Mouse (Mus musculus) CH12.LX (cell line): ENCODE measurements around the gene Syt1. TPM values are rescaled to one million over a fixed set of nuclear protein-coding genes. Genes with fewer than 3 reads are reported as not detected.

Experiments
- DNase-seq: peaks from one replicate; pipeline ENCODE4 v3.0.0-alpha.2; 2013; ENCODE audit errors: extremely low read depth
- H3K27ac ChIP-seq: 2 replicates; pipeline ENCODE4 v1.5.1; 2012; ENCODE audit warnings: low read depth, mild to moderate bottlenecking, control low read depth, moderate library complexity; ENCODE audit not compliant: insufficient read depth
- H3K27me3 ChIP-seq: replicated peaks from 2 replicates; pipeline ENCODE3; 2012; ENCODE audit warnings: inconsistent platforms
- H3K36me3 ChIP-seq, 2 experiments: replicated peaks in 1 of 2; 2 replicates each; pipeline versions ENCODE3 to v1.6.1; 2012; ENCODE audit warnings: inconsistent platforms in 1 of 2, low read length in 1 of 2, mild to moderate bottlenecking in 1 of 2, mixed read lengths in 1 of 2, moderate library complexity in 1 of 2; ENCODE audit not compliant: control insufficient read depth in 1 of 2, insufficient read depth in 1 of 2
- H3K4me1 ChIP-seq, 2 experiments: 2 replicates each; pipeline ENCODE4 v1.6.1; 2012; ENCODE audit warnings: inconsistent platforms in 1 of 2, moderate library complexity in 1 of 2; ENCODE audit not compliant: insufficient read depth in 2 of 2, control insufficient read depth in 1 of 2
- H3K4me2 ChIP-seq: 2 replicates; pipeline ENCODE4 v1.6.1; 2012; ENCODE audit warnings: low read depth, mild to moderate bottlenecking, control low read depth; ENCODE audit not compliant: poor library complexity, insufficient read depth, severe bottlenecking
- H3K4me3 ChIP-seq, 3 experiments: fragments of 150-350 bp in 1 of 3; sonication (generic) in 1 of 3; replicated peaks in 1 of 3; 2 replicates each; pipeline versions ENCODE3 to v1.5.1; 2011 to 2012; ENCODE audit warnings: low read depth in 2 of 3, low read length in 2 of 3, mild to moderate bottlenecking in 2 of 3, moderate library complexity in 2 of 3, control low read depth in 1 of 3, improper control_type of control experiment in 1 of 3, inconsistent platforms in 1 of 3, mixed read lengths in 1 of 3; ENCODE audit not compliant: poor library complexity in 1 of 3
- H3K79me2 ChIP-seq: replicated peaks from 2 replicates; pipeline ENCODE4 v1.6.1; 2012; ENCODE audit warnings: mild to moderate bottlenecking, moderate library complexity; ENCODE audit not compliant: control insufficient read depth, poor library complexity, insufficient read depth, severe bottlenecking; ENCODE audit errors: extremely low read depth
- H3K9ac ChIP-seq: 2 replicates; pipeline ENCODE4 v1.6.1; 2012; ENCODE audit warnings: low read depth, mild to moderate bottlenecking, control low read depth, moderate library complexity; ENCODE audit not compliant: insufficient read depth
- H3K9me3 ChIP-seq: replicated peaks from 2 replicates; pipeline ENCODE3; 2012; ENCODE audit warnings: low read length, inconsistent platforms, mixed read lengths
- CHD1 ChIP-seq: IDR thresholded peaks from 2 replicates; pipeline ENCODE4 v1.6.1; 2012; ENCODE audit warnings: low read depth, low read length, improper control_type of control experiment, inconsistent platforms
- E2F4 ChIP-seq: IDR thresholded peaks from 2 replicates; pipeline ENCODE4 v1.6.1; 2011; ENCODE audit warnings: low read depth, low read length, improper control_type of control experiment; ENCODE audit not compliant: insufficient replicate concordance
- HCFC1 ChIP-seq: IDR thresholded peaks from 2 replicates; pipeline ENCODE4 v1.6.1; 2012; ENCODE audit warnings: low read depth, mild to moderate bottlenecking, inconsistent platforms, low read length, improper control_type of control experiment
- JUND ChIP-seq: conservative IDR thresholded peaks from 2 replicates; pipeline ENCODE4 v1.6.1; 2011; ENCODE audit warnings: low read depth, low read length, improper control_type of control experiment
- KAT2A ChIP-seq: IDR thresholded peaks from 2 replicates; pipeline ENCODE4 v1.6.1; 2012; ENCODE audit warnings: low read length, improper control_type of control experiment, inconsistent platforms; ENCODE audit not compliant: insufficient replicate concordance
- MAX ChIP-seq: IDR thresholded peaks from 2 replicates; pipeline ENCODE4 v1.6.1; 2011; ENCODE audit warnings: low read length, improper control_type of control experiment
- MAZ ChIP-seq: IDR thresholded peaks from 2 replicates; pipeline ENCODE4 v1.6.1; 2012; ENCODE audit warnings: low read depth, mild to moderate bottlenecking, inconsistent platforms, low read length, improper control_type of control experiment, moderate library complexity
- MEF2A ChIP-seq: IDR thresholded peaks from 2 replicates; pipeline ENCODE4 v1.6.1; 2014; ENCODE audit warnings: low read depth, mild to moderate bottlenecking, inconsistent platforms, low read length, improper control_type of control experiment, borderline replicate concordance
- MXI1 ChIP-seq: IDR thresholded peaks from 2 replicates; pipeline ENCODE4 v1.6.1; 2011; ENCODE audit warnings: mild to moderate bottlenecking, low read depth, low read length, improper control_type of control experiment
- MYC ChIP-seq: IDR thresholded peaks from 2 replicates; pipeline ENCODE4 v1.6.1; 2011; ENCODE audit warnings: low read depth, mild to moderate bottlenecking, improper control_type of control experiment, low read length
- NELFE ChIP-seq: IDR thresholded peaks from 2 replicates; pipeline ENCODE4 v1.6.1; 2011; ENCODE audit warnings: low read depth, low read length, improper control_type of control experiment
- POLR2AphosphoS2 ChIP-seq: IDR thresholded peaks from 2 replicates; pipeline ENCODE4 v1.6.1; 2011; ENCODE audit warnings: low read depth, low read length, improper control_type of control experiment
- RAD21 ChIP-seq: IDR thresholded peaks from 2 replicates; pipeline ENCODE4 v1.6.1; 2011; ENCODE audit warnings: low read depth, mild to moderate bottlenecking, low read length, improper control_type of control experiment, moderate library complexity
- SIN3A ChIP-seq: IDR thresholded peaks from 2 replicates; pipeline ENCODE4 v1.6.1; 2012; ENCODE audit warnings: low read length, improper control_type of control experiment, inconsistent platforms
- SMC3 ChIP-seq: IDR thresholded peaks from 2 replicates; pipeline ENCODE4 v1.6.1; 2011; ENCODE audit warnings: low read depth, low read length, improper control_type of control experiment
- TBP ChIP-seq: conservative IDR thresholded peaks from 2 replicates; pipeline ENCODE4 v1.6.1; 2011; ENCODE audit warnings: low read depth, low read length, improper control_type of control experiment
- ZC3H11A ChIP-seq: IDR thresholded peaks from 2 replicates; pipeline ENCODE4 v1.6.1; 2012; ENCODE audit warnings: low read depth, mild to moderate bottlenecking, inconsistent platforms, low read length, improper control_type of control experiment
- ZKSCAN1 ChIP-seq: IDR thresholded peaks from 2 replicates; pipeline ENCODE4 v1.6.1; 2012; ENCODE audit warnings: low read depth, inconsistent platforms, low read length, improper control_type of control experiment, borderline replicate concordance
- ZMIZ1 ChIP-seq: IDR thresholded peaks from 2 replicates; pipeline ENCODE4 v1.6.1; 2012; ENCODE audit warnings: low read depth, mild to moderate bottlenecking, inconsistent platforms, low read length, improper control_type of control experiment
- ZNF384 ChIP-seq: IDR thresholded peaks from 2 replicates; pipeline ENCODE4 v1.6.1; 2012; ENCODE audit warnings: low read depth, low read length, improper control_type of control experiment, inconsistent platforms
- dilution Hi-C: fragments of 300-500 bp; cut with MboI; formaldehyde crosslinking; loops from 2 replicates; pipeline ENCODE4 v1.14.3; 2020; ENCODE audit warnings: low sequenced_read_pairs; ENCODE audit not compliant: extremely low pct_unique_long_range_greater_than_20kb, extremely low pct_ligation_motif_present
- in situ Hi-C: fragments of 300-500 bp; cut with MboI; formaldehyde crosslinking; loops from 3 replicates; pipeline ENCODE4 v1.14.3; 2019; ENCODE audit warnings: low sequenced_read_pairs, low pct_ligation_motif_present, low pct_unique_long_range_greater_than_20kb, mixed read lengths
- polyA plus RNA-seq: library from polyadenylated mRNA; unstranded; fragments of >175 nt; gene quantifications from 2 replicates; pipeline ENCODE4 v1.2.1, GENCODE M21; 2012; ENCODE audit warnings: low read depth; ENCODE audit not compliant: insufficient read length
- total RNA-seq, 2 experiments: library from RNA; depleted of rRNA; stranded (reverse); fragments of 300-350 nt in 1 of 2; fragments of >200 nt in 1 of 2; gene quantifications; 2 replicates each; pipeline ENCODE4 v1.2.3; 2012 to 2014

The Syt1 gene
- total and polyA plus RNA-seq, 3 experiments: not detected

- Histone ChIP-seq H3K4me1 (no peaks in the 10 kb centered on the region), H3K9me3 (no peaks in the 10 kb centered on the region), H3K27me3 (no peaks in the 10 kb centered on the region), H3K27ac (no peak overlapping the region), H3K4me2 (no peak overlapping the region), H3K4me3 (no peak overlapping the region), H3K36me3 (no peaks in the 10 kb centered on the region), H3K9ac (no peak overlapping the region), H3K79me2 (no peaks in the 10 kb centered on the region)
- TF ChIP-seq KAT2A (no peak), ZNF384 (no peak), MYC (no peak), POLR2AphosphoS2 (no peak), SMC3 (no peak), ZMIZ1 (no peak), TBP (no peak)
- dilution Hi-C loops (no loop called here), in situ Hi-C loops (no loop called here)
- DNase-seq: no peak
Observed at GRCm38 (mm10) chr10:108679675-108680390, 330.9 kb downstream of the Syt1 start.

- no peak overlapping the region for H3K4me3 ChIP-seq
- TF ChIP-seq MEF2A: no peak
- no peak for TF ChIP-seq E2F4
- TF ChIP-seq ZKSCAN1: no peak
- no peak for TF ChIP-seq MAZ
- TF ChIP-seq CHD1: no peak
- no peak for TF ChIP-seq KAT2A
- TF ChIP-seq MAX: no peak
- H3K27me3 ChIP-seq: no peaks in the 10 kb centered on the region
- no peak overlapping the region for H3K9ac ChIP-seq
- no peaks in the 10 kb centered on the region for H3K36me3 ChIP-seq
- no peaks in the 10 kb centered on the region for H3K9me3 ChIP-seq
- dilution Hi-C loops (no loop called here), in situ Hi-C loops (no loop called here)
- no peak overlapping the region for H3K27ac ChIP-seq
- DNase-seq: no peak
- H3K79me2 ChIP-seq: no peaks in the 10 kb centered on the region
- 0 out of 4 replicates have a peak, but pooled peaks cover 0 to 3% of the 10 kb centered on the region in 2 experiments for H3K4me1 ChIP-seq
- no peak overlapping the region for H3K4me2 ChIP-seq
Observed at GRCm38 (mm10) chr10:108677053-108677452, 333.7 kb downstream of the Syt1 start.

GRCm38 (mm10) chr10:108668944-108669343 lies 341.8 kb downstream of the Syt1 start:
- no peak for TF ChIP-seq HCFC1
- no peak for TF ChIP-seq KAT2A
- no peak for TF ChIP-seq RAD21
- no peak for TF ChIP-seq JUND
- TF ChIP-seq NELFE: no peak
- no peak for TF ChIP-seq ZC3H11A
- TF ChIP-seq MXI1: no peak
- no peak for TF ChIP-seq SIN3A
- no peak for DNase-seq
- no peak overlapping the region for H3K4me3 ChIP-seq
- H3K27me3 ChIP-seq: no peaks in the 10 kb centered on the region
- no peak overlapping the region for H3K27ac ChIP-seq
- no peaks in the 10 kb centered on the region for H3K79me2 ChIP-seq
- dilution Hi-C loops: no loop called here
- no peaks in the 10 kb centered on the region for H3K36me3 ChIP-seq
- in situ Hi-C loops: no loop called here
- no peaks in the 10 kb centered on the region for H3K9me3 ChIP-seq
- no peak overlapping the region for H3K4me2 ChIP-seq
- H3K4me1 ChIP-seq: no peaks in the 10 kb centered on the region
- H3K9ac ChIP-seq: no peak overlapping the region
